42 mouse cellular contexts compared by ENCODE assay signal in the genomic region with DNA sequence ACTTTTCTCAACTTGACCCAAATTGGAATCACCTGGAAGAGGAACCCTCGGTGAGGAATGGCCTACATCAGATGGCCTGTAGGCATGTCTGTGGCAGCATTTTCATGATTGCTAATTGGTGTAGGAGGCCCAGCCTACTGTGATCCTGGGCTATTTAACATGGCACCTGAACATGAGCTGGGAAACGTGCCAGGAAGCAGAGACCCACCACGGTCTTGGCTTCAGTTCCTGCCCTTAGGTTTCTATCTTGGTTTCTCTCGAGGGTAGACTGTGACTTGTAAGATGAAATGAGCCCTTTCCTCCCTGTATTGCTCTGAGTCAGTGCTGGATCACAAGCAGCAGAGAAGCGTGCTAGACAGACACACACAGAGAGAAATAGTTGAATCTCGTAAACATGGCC. TPM values are rescaled to one million over a fixed set of nuclear protein-coding genes. Genes with fewer than 3 reads are reported as not detected.
DNase-seq lines count a peak whose midpoint lies in the region; ATAC-seq and TF ChIP-seq lines count a peak whose summit lies in the region.
"Had no signal": no experiment of that assay in that cellular context is flagged by ENCODE, and none has a peak within 500 bp of the region (broad histone marks: within the 10 kb centered on the region; RNA-seq: fewer than 3 reads in every experiment).

No protein-coding gene starts in this region.

- no peak overlapping the region for H3K4me2 ChIP-seq in hindbrain, postnatal 0 days (ENCODE audit: low read depth, low read length)
- no peak overlapping the region for H3K4me2 ChIP-seq in hindbrain, embryonic 14.5 days (replicated peaks)
- H3K4me2 ChIP-seq in intestine, embryonic 15.5 days (replicated peaks) = no peak overlapping the region
- H3K4me2 ChIP-seq: embryonic facial prominence, embryonic 12.5 days; forebrain, embryonic 15.5 days; heart, embryonic 11.5 days; limb, embryonic 13.5 days; liver, embryonic 12.5 days; midbrain, embryonic 13.5 days; neural tube, embryonic 15.5 days had no signal

- no peaks in the 10 kb centered on the region for H3K4me1 ChIP-seq in hindbrain, postnatal 0 days (ENCODE audit: insufficient read depth, low read length)
- H3K4me1 ChIP-seq in hindbrain, embryonic 14.5 days (replicated peaks; ENCODE audit: control insufficient read depth, insufficient read depth, low read length) = no peaks in the 10 kb centered on the region
- H3K4me1 ChIP-seq in intestine, embryonic 15.5 days (replicated peaks) = no peaks in the 10 kb centered on the region
- H3K4me1 ChIP-seq: embryonic facial prominence, embryonic 12.5 days; forebrain, embryonic 15.5 days; liver, embryonic 12.5 days; midbrain, embryonic 13.5 days had no signal

- peak; percentile 79 to 81 for DNase-seq in cerebellum, postnatal 10 days
- peak; percentile 28 for DNase-seq in hindbrain, postnatal 0 days (ENCODE audit: low spot score)
- DNase-seq in hindbrain, embryonic 14.5 days (ENCODE audit: low spot score) = no peak
- DNase-seq in testis, postnatal 10 days (ENCODE audit: low spot score) = peak; percentile 31
- DNase-seq in testis, postnatal 14 days (ENCODE audit: low spot score) = no peak
- no peak for DNase-seq in B cell, adult 2 months
- DNase-seq: adrenal gland, postnatal 10 days; gastrocnemius, postnatal 25 days; heart, adult 18-20 months; heart, postnatal 4 days; kidney, adult 9 months; kidney, postnatal 10 days; layer of hippocampus, adult 9-11 months; liver, postnatal 0 days; retina, postnatal 1 day; right cerebral cortex, postnatal 14 days; thymus, postnatal 14 days had no signal

- H3K27me3 ChIP-seq in hindbrain, postnatal 0 days (ENCODE audit: insufficient read depth, low read length) = no peaks in the 10 kb centered on the region
- H3K27me3 ChIP-seq in hindbrain, embryonic 14.5 days (ENCODE audit: control insufficient read depth, insufficient read depth, low read length) = no peaks in the 10 kb centered on the region
- no peaks in the 10 kb centered on the region for H3K27me3 ChIP-seq in intestine, embryonic 15.5 days (replicated peaks)
- H3K27me3 ChIP-seq: embryonic facial prominence, embryonic 12.5 days; forebrain, embryonic 15.5 days; limb, embryonic 13.5 days; liver, embryonic 12.5 days; neural tube, embryonic 15.5 days had no signal

- H3K4me3 ChIP-seq in hindbrain, postnatal 0 days (ENCODE audit: low read length) = no peak overlapping the region
- no peak overlapping the region for H3K4me3 ChIP-seq in hindbrain, embryonic 14.5 days (replicated peaks; ENCODE audit: low read length)
- H3K4me3 ChIP-seq in intestine, embryonic 15.5 days (replicated peaks) = no peak overlapping the region
- H3K4me3 ChIP-seq: embryonic facial prominence, embryonic 12.5 days; forebrain, embryonic 10.5 days; forebrain, embryonic 15.5 days; limb, embryonic 13.5 days; liver, embryonic 12.5 days; midbrain, embryonic 13.5 days; neural tube, embryonic 15.5 days had no signal

- H3K36me3 ChIP-seq in hindbrain, postnatal 0 days (ENCODE audit: insufficient read depth, low read length) = no peaks in the 10 kb centered on the region
- no peaks in the 10 kb centered on the region for H3K36me3 ChIP-seq in hindbrain, embryonic 14.5 days (replicated peaks; ENCODE audit: control insufficient read depth, insufficient read depth)
- H3K36me3 ChIP-seq in intestine, embryonic 15.5 days = no peaks in the 10 kb centered on the region
- H3K36me3 ChIP-seq: embryonic facial prominence, embryonic 12.5 days; forebrain, embryonic 10.5 days; forebrain, embryonic 15.5 days; limb, embryonic 13.5 days; liver, embryonic 12.5 days; midbrain, embryonic 13.5 days; neural tube, embryonic 15.5 days had no signal

- H3K27ac ChIP-seq in hindbrain, postnatal 0 days = no peak overlapping the region
- H3K27ac ChIP-seq in hindbrain, embryonic 14.5 days = no peak overlapping the region
- H3K27ac ChIP-seq in intestine, embryonic 15.5 days = no peak overlapping the region
- H3K27ac ChIP-seq: embryonic facial prominence, embryonic 12.5 days; forebrain, embryonic 10.5 days; forebrain, embryonic 15.5 days; limb, embryonic 13.5 days; liver, embryonic 12.5 days; macrophage; midbrain, embryonic 13.5 days; neural tube, embryonic 15.5 days had no signal

- WGBS in hindbrain, postnatal 0 days = 59% methylated on average over 6 of the region's 6 CpGs
- 77% methylated on average over 6 of the region's 6 CpGs for WGBS in hindbrain, embryonic 14.5 days
- WGBS in intestine, embryonic 15.5 days = 73% methylated on average over 6 of the region's 6 CpGs

- H3K9me3 ChIP-seq in hindbrain, postnatal 0 days (ENCODE audit: low read length) = no peaks in the 10 kb centered on the region
- H3K9me3 ChIP-seq in hindbrain, embryonic 14.5 days (ENCODE audit: control insufficient read depth, low read length) = no peaks in the 10 kb centered on the region
- H3K9me3 ChIP-seq in intestine, embryonic 15.5 days = no peaks in the 10 kb centered on the region
- H3K9me3 ChIP-seq: embryonic facial prominence, embryonic 12.5 days; forebrain, embryonic 10.5 days; forebrain, embryonic 15.5 days; limb, embryonic 13.5 days; liver, embryonic 12.5 days; midbrain, embryonic 13.5 days; neural tube, embryonic 15.5 days had no signal

- TF ChIP-seq CTCF in hindbrain, postnatal 0 days (IDR thresholded peaks at IDR 0.05; ENCODE audit: low read depth) = no peak

- no peak overlapping the region for H3K9ac ChIP-seq in hindbrain, postnatal 0 days (replicated peaks; ENCODE audit: low read length)
- H3K9ac ChIP-seq in hindbrain, embryonic 14.5 days = no peak overlapping the region
- no peak overlapping the region for H3K9ac ChIP-seq in intestine, embryonic 15.5 days
- H3K9ac ChIP-seq: embryonic facial prominence, embryonic 12.5 days; forebrain, embryonic 15.5 days; limb, embryonic 13.5 days; liver, embryonic 12.5 days; liver, postnatal 0 days; midbrain, embryonic 13.5 days; neural tube, embryonic 15.5 days had no signal

- ATAC-seq in cerebellum, adult (ENCODE audit: insufficient number of reproducible peaks, low FRiP score, low TSS enrichment) = no peak
- no peak for ATAC-seq in hindbrain, postnatal 0 days
- ATAC-seq in hindbrain, embryonic 14.5 days (ENCODE audit: low FRiP score) = no peak
- no peak for ATAC-seq in intestine, embryonic 15.5 days
- ATAC-seq: forebrain, embryonic 15.5 days; hindbrain, embryonic 16.5 days; intestine, postnatal 0 days; liver, embryonic 12.5 days; liver, postnatal 0 days; lung, postnatal 0 days; midbrain, embryonic 13.5 days had no signal

RNA-seq across cellular contexts. Expression of a gene that starts 33.1 kb away (rescaled TPM):
- 7.7 and 10.8 TPM in 2 replicates for total RNA-seq in hindbrain, postnatal 0 days (2014; rRNA removed)
- 7.8 and 10.1 TPM in 2 replicates for polyA plus RNA-seq in hindbrain, postnatal 0 days (2015; fragmentation: Nextera tagmentation; extraction: Ambion mirVana)
- 12.0 and 12.4 TPM in 2 replicates for polyA plus RNA-seq in hindbrain, embryonic 14.5 days (2014; fragmentation: Nextera tagmentation; extraction: Ambion mirVana)
- 45.4 and 47.4 TPM in 2 replicates for polyA plus RNA-seq in intestine, embryonic 15.5 days (2015; fragmentation: Nextera tagmentation; extraction: Ambion mirVana)

RNA-seq across cellular contexts. Expression of a gene that starts 34.5 kb away (rescaled TPM):
- not detected in 2 replicates for total RNA-seq in hindbrain, postnatal 0 days (2014; rRNA removed)
- not detected in 2 replicates for polyA plus RNA-seq in hindbrain, postnatal 0 days (2015; fragmentation: Nextera tagmentation; extraction: Ambion mirVana)
- polyA plus RNA-seq in hindbrain, embryonic 14.5 days (2014; fragmentation: Nextera tagmentation; extraction: Ambion mirVana) = not detected in 2 replicates
- not detected in 2 replicates for polyA plus RNA-seq in intestine, embryonic 15.5 days (2015; fragmentation: Nextera tagmentation; extraction: Ambion mirVana)
- total RNA-seq: adrenal gland, postnatal 10 days; ES-E14; gastrocnemius, adult 18-20 months; gastrocnemius, postnatal 25 days; heart, adult 18-20 months; heart, postnatal 4 days; left cerebral cortex, adult 18-20 months; left cerebral cortex, postnatal 14 days; megakaryocyte-erythroid progenitor cell, adult 5-6 weeks had no signal
- polyA plus RNA-seq: embryonic facial prominence, embryonic 12.5 days; forebrain, embryonic 10.5 days; forebrain, embryonic 15.5 days; frontal cortex, adult 2 months; heart, embryonic 11.5 days; heart, postnatal 0 days; hindbrain, embryonic 16.5 days; intestine, postnatal 0 days; large intestine, adult 2 months; limb, embryonic 13.5 days; liver, embryonic 12.5 days; liver, postnatal 0 days; lung, postnatal 0 days; macrophage; midbrain, embryonic 13.5 days; neural tube, embryonic 15.5 days; small intestine, adult 2 months; stomach, embryonic 14.5 days; testis, adult 2 months had no signal

RNA-seq across cellular contexts. Expression of a gene that starts 58.8 kb away (rescaled TPM):
- 0.16 TPM in 1 of 2 replicates, not detected in the other for total RNA-seq in hindbrain, postnatal 0 days (2014; rRNA removed)
- polyA plus RNA-seq in hindbrain, postnatal 0 days (2015; fragmentation: Nextera tagmentation; extraction: Ambion mirVana) = 0.10 and 0.26 TPM in 2 replicates
- 0.11 and 0.16 TPM in 2 replicates for polyA plus RNA-seq in hindbrain, embryonic 14.5 days (2014; fragmentation: Nextera tagmentation; extraction: Ambion mirVana)
- 0.14 TPM in 1 of 2 replicates, not detected in the other for polyA plus RNA-seq in intestine, embryonic 15.5 days (2015; fragmentation: Nextera tagmentation; extraction: Ambion mirVana)
- polyA plus RNA-seq: forebrain, embryonic 15.5 days; small intestine, adult 2 months; stomach, embryonic 14.5 days; testis, adult 2 months had no signal

Comparison
In these comparisons a context has a peak if more than half of its experiments do, and no peak if none do; other contexts are left out.
1. DNase-seq: peak in cerebellum, postnatal 10 days (2 of 2), hindbrain, postnatal 0 days (single experiment) and testis, postnatal 10 days (single experiment); none in hindbrain, embryonic 14.5 days (single experiment), testis, postnatal 14 days (single experiment) and B cell, adult 2 months (0 of 2).